Mouse (Mus musculus): Measurements from ENCODE around the gene Ube4a.

DNA sequence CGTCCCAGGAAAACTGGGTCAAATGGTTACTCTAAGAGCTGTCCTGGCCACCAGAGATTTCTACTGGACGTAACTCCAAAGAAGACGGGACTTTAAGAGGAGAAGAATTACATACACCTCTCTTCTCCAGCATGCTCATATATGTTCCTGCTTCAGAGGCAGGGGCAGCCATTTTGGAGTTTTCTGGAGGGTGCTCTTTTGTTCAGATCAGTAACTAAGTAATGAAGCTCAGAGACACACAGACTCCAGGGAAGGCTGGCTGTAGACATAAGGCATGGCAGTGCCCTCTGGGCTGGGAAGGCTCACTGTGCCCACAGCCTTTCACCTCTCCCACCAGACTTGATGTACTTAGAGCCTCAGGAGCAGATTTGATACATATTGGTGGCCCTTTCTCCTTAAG is 17.1 kb upstream of the Ube4a start:
- TF ChIP-seq CTCF (IDR thresholded peaks at IDR 0.05; ENCODE audit: low read depth): no peak
- TF ChIP-seq EP300 (optimal IDR thresholded peaks at IDR 0.05): no peak
